Comparison of ENCODE assay signal across 1 mouse cellular context in the genomic region with DNA sequence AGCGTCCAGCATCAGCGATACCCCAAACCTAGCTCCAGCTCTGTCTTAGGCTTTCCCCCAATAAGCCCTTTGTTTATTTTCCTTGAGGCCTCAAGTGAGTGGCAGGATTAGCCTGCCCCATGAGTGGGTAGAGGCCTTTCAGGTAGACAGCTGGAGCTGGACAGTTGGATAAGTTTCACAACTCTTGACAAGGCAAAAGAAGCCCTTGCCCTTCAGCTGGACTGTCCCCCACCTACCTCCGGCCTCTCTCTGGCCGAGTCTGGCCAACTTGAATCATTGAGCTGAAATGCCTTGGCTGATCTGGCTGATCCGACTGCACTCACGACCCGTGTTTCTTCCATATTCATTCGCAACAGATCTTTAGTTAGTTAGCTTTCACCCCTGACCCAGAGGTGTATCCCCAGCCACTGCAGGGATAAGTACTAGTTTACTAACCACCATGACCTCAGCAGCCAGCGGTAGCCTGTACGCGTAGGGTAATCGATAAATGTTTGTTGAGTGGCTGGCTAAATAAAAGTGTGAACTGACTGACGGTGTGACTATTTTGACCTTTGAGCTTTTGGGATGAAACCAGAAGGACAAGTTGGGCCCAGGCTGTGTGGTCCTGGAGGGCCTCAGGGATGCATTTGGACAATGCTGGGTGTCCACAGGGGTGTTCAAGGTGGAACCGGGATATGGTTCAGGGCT.
TF ChIP-seq lines count a peak whose summit lies in the region.

No protein-coding gene starts in this region.

TF ChIP-seq in MEL, 35 proteins besides CTCF, POLR2A, EP300 and RAD21:
- TF ChIP-seq CHD1 (IDR thresholded peaks at IDR 0.05; ENCODE audit: low read depth, low read length) (no peak), SIN3A (IDR thresholded peaks at IDR 0.05; ENCODE audit: low read length) (no peak), E2F4 (IDR thresholded peaks at IDR 0.05; ENCODE audit: borderline replicate concordance, low read depth, low read length) (no peak), KAT2A (conservative IDR thresholded peaks at IDR 0.05; ENCODE audit: low read depth, low read length) (no peak)
